Mouse (Mus musculus): ENCODE results near the gene Etnk2. TPM values are rescaled to one million over a fixed set of nuclear protein-coding genes. Genes with fewer than 3 reads are reported as not detected.
A peak's percentile ranks its signal among the peaks of the same experiment; 100 is the strongest.

Gene Etnk2
- polyA plus RNA-seq, 1 experiment from 2014 or later: 3.7 TPM

DNA sequence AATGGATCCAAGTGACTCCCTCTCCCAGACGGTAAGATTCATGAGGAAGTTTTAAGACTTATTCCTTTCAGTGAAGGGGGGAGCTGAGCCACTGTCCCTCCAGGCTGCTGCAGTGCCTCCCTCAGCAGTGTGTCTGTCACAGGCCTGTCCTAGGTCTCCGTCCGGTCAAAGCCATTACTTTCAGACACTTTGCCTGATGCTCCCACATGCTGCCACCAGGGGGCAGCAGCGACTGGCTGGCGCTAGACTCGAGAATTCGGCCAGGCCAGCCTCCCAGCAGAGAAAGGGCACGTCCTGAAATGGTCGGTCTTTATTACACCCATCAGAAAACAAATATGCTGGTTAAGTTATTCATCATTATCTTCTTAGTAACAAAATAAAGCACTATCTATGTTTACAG, 18.6 kb downstream of the Etnk2 start:
- Histone ChIP-seq H3K27ac (ENCODE audit: low read depth) (no peak overlapping the region), H3K4me2 (ENCODE audit: low read length) (no peak overlapping the region), H3K27me3 (replicated peaks; ENCODE audit: control insufficient read depth, insufficient read depth, low read length) (no peaks in the 10 kb centered on the region), H3K4me3 (ENCODE audit: low read depth, low read length) (no peak overlapping the region), H3K9me3 (ENCODE audit: control insufficient read depth, low read length) (no peaks in the 10 kb centered on the region), H3K36me3 (ENCODE audit: control insufficient read depth, insufficient read depth, low read length) (peaks cover 36% of the 10 kb centered on the region), H3K4me1 (replicated peaks; ENCODE audit: control insufficient read depth, insufficient read depth, low read length) (no peaks in the 10 kb centered on the region; the same call in 1 of the 2 replicates), H3K9ac (ENCODE audit: low read length) (no peak overlapping the region)
- ATAC-seq (replicated peaks; ENCODE audit: low FRiP score, low TSS enrichment, low read depth): peak; percentile 20; the same call in 1 of the 2 replicates
- DNase-seq (ENCODE audit: low spot score): peak; percentile 88
- WGBS: 9% methylated on average over 9 of the region's 9 CpGs

DNA sequence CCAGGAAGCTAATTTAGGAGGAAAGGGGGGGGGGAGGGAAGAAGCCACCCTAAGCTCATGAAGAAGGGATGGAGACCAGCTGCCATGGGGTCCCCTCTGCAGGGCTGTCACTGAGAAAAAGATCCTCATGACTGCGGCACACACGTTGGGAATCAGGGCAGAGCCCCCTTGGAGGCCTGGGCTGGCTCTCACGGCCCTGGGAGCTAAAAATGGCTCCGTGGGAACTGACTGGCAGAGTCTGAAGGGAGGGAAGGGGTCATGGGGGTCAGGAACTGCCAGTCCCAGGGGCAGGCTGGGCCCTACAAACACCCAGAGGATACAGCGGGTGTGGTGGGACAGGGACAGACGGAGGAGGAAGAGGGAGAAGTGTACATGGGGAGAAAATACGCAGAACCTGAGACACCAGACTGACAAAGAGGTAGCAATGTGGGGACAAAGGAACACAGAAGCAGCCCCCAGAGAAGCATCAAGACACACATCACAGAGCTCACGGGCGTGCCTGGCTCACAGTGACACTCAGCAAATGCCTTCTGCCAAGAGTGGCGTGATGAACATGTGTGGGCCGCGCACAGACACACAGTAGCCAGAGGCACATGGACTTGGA, 19.3 kb downstream of the Etnk2 start:
- no peak for DNase-seq (ENCODE audit: low spot score)
- Histone ChIP-seq H3K9ac (ENCODE audit: low read length) (no peak overlapping the region), H3K4me2 (ENCODE audit: low read length) (no peak overlapping the region)

DNA sequence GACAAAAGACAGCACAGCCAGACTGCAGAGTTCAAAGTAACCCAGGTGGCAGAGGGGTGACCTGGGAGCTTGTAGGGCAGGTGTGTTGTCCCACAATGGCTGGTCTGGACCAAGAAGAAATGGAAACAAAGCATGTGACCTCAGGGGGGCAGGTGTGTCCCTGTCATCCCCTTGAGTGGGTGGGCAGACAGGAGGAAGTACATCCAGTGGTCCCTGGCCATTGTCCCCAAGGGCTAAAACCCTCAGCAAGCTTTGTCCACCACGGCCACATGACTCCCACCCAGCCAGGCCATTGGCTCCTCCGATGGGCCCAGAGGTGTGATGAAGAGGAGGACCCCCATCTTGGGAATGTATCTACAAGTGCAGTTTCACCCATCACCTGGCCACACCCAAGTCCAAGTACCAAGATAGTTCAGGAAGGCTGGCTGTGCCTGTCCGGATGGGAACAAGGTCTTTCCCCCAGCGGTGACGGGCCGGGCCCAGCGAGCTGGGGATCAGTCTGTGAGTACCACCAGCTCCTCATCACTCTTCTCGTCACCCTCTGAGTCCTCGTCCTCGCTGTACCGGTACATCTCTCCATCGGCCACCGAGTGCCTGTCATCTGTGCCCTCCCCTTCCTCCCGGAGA, 19.9 kb downstream of the Etnk2 start:
- no peak for ATAC-seq (replicated peaks; ENCODE audit: low FRiP score, low TSS enrichment, low read depth)
- Histone ChIP-seq H3K27me3 (replicated peaks; ENCODE audit: control insufficient read depth, insufficient read depth, low read length) (no peaks in the 10 kb centered on the region), H3K4me3 (ENCODE audit: low read depth, low read length) (no peak overlapping the region), H3K9me3 (ENCODE audit: control insufficient read depth, low read length) (no peaks in the 10 kb centered on the region), H3K9ac (ENCODE audit: low read length) (no peak overlapping the region), H3K4me1 (replicated peaks; ENCODE audit: control insufficient read depth, insufficient read depth, low read length) (no peaks in the 10 kb centered on the region; the same call in 1 of the 2 replicates), H3K36me3 (ENCODE audit: control insufficient read depth, insufficient read depth, low read length) (peaks cover 42% of the 10 kb centered on the region), H3K27ac (ENCODE audit: low read depth) (no peak overlapping the region), H3K4me2 (ENCODE audit: low read length) (no peak overlapping the region)
- no peak for DNase-seq (ENCODE audit: low spot score)
- whole genome bisulfite sequencing: 91% methylated on average over 14 of the region's 14 CpGs

More for the DNA sequence above, 19.3 kb downstream of the Etnk2 start:
- no peaks in the 10 kb centered on the region for H3K9me3 ChIP-seq (ENCODE audit: control insufficient read depth, low read length)
- H3K36me3 ChIP-seq (ENCODE audit: control insufficient read depth, insufficient read depth, low read length): peaks cover 40% of the 10 kb centered on the region
- no peaks in the 10 kb centered on the region; the same call in 1 of the 2 replicates for H3K4me1 ChIP-seq (replicated peaks; ENCODE audit: control insufficient read depth, insufficient read depth, low read length)
- ATAC-seq (replicated peaks; ENCODE audit: low FRiP score, low TSS enrichment, low read depth): no peak
- no peaks in the 10 kb centered on the region for H3K27me3 ChIP-seq (replicated peaks; ENCODE audit: control insufficient read depth, insufficient read depth, low read length)
- no peak overlapping the region for H3K4me3 ChIP-seq (ENCODE audit: low read depth, low read length)
- WGBS: 62% methylated on average over 12 of the region's 12 CpGs
- H3K27ac ChIP-seq (ENCODE audit: low read depth): no peak overlapping the region

DNA sequence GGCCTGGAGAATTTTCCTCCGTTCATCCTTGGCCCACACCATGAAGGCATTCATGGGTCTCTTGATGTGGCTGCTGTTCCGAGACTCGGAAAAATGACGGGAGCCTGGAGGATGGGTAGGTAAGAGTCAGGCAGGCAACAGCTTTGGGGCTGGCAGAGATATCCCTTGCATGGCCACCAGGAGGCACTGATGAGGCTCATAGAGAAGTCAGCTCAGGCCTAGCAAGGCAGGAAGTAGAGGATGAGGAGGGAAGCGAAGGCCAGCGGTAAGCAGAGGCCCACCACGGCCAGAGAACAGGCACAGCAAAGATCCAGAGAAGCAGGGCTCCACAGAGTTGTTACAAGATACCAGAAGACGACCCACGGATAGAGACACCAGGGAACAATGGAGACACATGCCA, 22.1 kb downstream of the Etnk2 start:
- H3K4me1 ChIP-seq (replicated peaks; ENCODE audit: control insufficient read depth, insufficient read depth, low read length): no peaks in the 10 kb centered on the region
- H3K9ac ChIP-seq (ENCODE audit: low read length): no peak overlapping the region
- H3K4me2 ChIP-seq (ENCODE audit: low read length): no peak overlapping the region
- H3K4me3 ChIP-seq (ENCODE audit: low read depth, low read length): no peak overlapping the region
- H3K27ac ChIP-seq (ENCODE audit: low read depth): no peak overlapping the region
- peak; percentile 20 for ATAC-seq (replicated peaks; ENCODE audit: low FRiP score, low TSS enrichment, low read depth)
- WGBS: 44% methylated on average over 9 of the region's 9 CpGs
- peak; percentile 86 for DNase-seq (ENCODE audit: low spot score)
- no peaks in the 10 kb centered on the region for H3K9me3 ChIP-seq (ENCODE audit: control insufficient read depth, low read length)
- H3K36me3 ChIP-seq (ENCODE audit: control insufficient read depth, insufficient read depth, low read length): peaks cover 63% of the 10 kb centered on the region
- no peaks in the 10 kb centered on the region for H3K27me3 ChIP-seq (replicated peaks; ENCODE audit: control insufficient read depth, insufficient read depth, low read length)

DNA sequence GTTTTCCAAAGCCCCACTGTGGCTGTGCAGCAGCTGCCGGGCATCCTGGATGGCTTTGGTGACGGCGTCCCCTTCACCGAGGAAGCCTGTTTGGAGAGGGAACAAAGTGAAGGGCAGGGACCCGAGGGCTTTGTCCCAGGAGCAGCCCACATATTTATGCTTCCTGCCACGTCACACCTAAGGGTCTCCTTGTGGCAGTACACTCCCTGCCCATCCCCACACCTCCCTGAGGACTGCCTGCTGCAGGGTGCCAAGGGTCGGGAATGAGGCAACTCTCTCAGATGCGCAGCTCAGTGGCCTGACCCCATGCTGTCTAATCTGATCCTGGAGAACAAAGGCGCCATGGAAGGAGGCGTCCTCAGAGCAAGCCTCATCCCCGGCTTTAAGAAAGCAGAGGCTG, 22.8 kb downstream of the Etnk2 start:
- no peaks in the 10 kb centered on the region for H3K27me3 ChIP-seq (replicated peaks; ENCODE audit: control insufficient read depth, insufficient read depth, low read length)
- H3K9me3 ChIP-seq (ENCODE audit: control insufficient read depth, low read length): no peaks in the 10 kb centered on the region
- peaks cover 70% of the 10 kb centered on the region for H3K36me3 ChIP-seq (ENCODE audit: control insufficient read depth, insufficient read depth, low read length)
- H3K4me2 ChIP-seq (ENCODE audit: low read length): no peak overlapping the region
- H3K4me1 ChIP-seq (replicated peaks; ENCODE audit: control insufficient read depth, insufficient read depth, low read length): no peaks in the 10 kb centered on the region
- WGBS: 77% methylated on average over 11 of the region's 11 CpGs
- no peak overlapping the region for H3K9ac ChIP-seq (ENCODE audit: low read length)
- H3K27ac ChIP-seq (ENCODE audit: low read depth): no peak overlapping the region
- DNase-seq (ENCODE audit: low spot score): no peak
- H3K4me3 ChIP-seq (ENCODE audit: low read depth, low read length): no peak overlapping the region
- no peak for ATAC-seq (replicated peaks; ENCODE audit: low FRiP score, low TSS enrichment, low read depth)

DNA sequence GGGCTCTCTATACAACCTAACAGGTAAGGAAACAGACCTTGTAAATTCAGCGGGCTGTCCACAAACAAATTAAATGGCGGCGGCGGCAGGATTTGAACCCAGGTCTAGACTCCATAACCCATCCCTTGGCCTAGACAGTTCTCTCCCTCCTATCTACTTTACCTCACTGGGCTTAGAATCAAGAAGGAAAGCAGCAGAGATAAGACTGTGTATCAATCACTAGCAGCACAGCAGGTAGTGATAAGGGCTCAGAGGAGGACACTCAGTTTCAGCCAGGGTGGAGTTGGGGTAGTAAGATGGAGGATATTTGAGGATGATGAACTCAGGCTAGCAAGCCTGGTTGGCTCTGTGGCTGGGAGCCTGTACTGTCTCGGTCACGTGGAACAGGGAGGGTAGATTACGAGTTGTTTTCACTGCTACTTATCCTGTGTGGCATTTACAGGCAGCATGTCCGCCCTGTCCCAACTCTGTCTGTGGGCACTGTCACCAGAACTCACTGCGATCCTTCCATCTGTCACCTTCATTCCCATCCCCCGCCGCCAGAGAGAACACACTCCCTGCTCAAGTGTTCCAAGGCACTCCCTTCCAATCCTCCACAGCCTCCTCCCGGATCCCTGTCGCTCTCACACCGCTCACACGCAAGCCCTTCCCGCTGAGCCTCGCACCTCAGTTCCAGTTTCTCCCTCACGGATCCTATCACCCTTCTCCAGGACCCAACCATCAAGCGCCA, 24.3 kb downstream of the Etnk2 start:
- peaks cover 85% of the 10 kb centered on the region for H3K36me3 ChIP-seq (ENCODE audit: control insufficient read depth, insufficient read depth, low read length)
- 67% methylated on average over 19 of the region's 19 CpGs for WGBS

DNA sequence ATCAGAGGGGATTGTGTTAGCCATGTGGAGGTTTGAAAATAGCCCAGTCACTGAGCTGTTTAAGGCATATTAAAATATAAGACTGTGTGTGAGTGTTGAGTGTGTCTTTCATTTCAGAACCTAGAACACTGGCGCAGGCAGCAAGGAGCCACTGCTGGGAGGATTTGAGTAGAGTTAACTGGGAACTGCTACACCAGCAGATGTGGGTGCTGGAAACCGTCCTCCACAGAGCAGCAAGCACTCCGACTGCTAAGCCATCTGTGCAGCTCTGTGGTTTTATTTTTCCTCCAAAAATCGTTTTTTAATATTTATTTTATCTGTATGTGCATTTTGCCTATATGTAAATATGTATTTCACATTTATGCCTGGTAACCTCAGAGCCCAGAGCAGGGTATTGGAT, 31.3 kb downstream of the Etnk2 start:
- WGBS: 69% methylated on average over 4 of the region's 4 CpGs
- H3K9me3 ChIP-seq (ENCODE audit: control insufficient read depth, low read length): peaks cover 6% of the 10 kb centered on the region; the same call in 1 of the 2 replicates
- H3K36me3 ChIP-seq (ENCODE audit: control insufficient read depth, insufficient read depth, low read length): peaks cover 33% of the 10 kb centered on the region
- no peak for DNase-seq (ENCODE audit: low spot score)
- H3K4me1 ChIP-seq (replicated peaks; ENCODE audit: control insufficient read depth, insufficient read depth, low read length): peaks cover 10% of the 10 kb centered on the region; the same call in 1 of the 2 replicates
- no peak overlapping the region for H3K4me2 ChIP-seq (ENCODE audit: low read length)
- H3K9ac ChIP-seq (ENCODE audit: low read length): no peak overlapping the region
- ATAC-seq (replicated peaks; ENCODE audit: low FRiP score, low TSS enrichment, low read depth): no peak
- H3K27ac ChIP-seq (ENCODE audit: low read depth): no peak overlapping the region
- no peak overlapping the region for H3K4me3 ChIP-seq (ENCODE audit: low read depth, low read length)
- no peaks in the 10 kb centered on the region for H3K27me3 ChIP-seq (replicated peaks; ENCODE audit: control insufficient read depth, insufficient read depth, low read length)

More for the DNA sequence above, 24.3 kb downstream of the Etnk2 start:
- DNase-seq (ENCODE audit: low spot score): no peak
- no peak for ATAC-seq (replicated peaks; ENCODE audit: low FRiP score, low TSS enrichment, low read depth)
- Histone ChIP-seq H3K4me2 (ENCODE audit: low read length) (no peak overlapping the region), H3K27me3 (replicated peaks; ENCODE audit: control insufficient read depth, insufficient read depth, low read length) (no peaks in the 10 kb centered on the region), H3K4me3 (ENCODE audit: low read depth, low read length) (no peak overlapping the region), H3K4me1 (replicated peaks; ENCODE audit: control insufficient read depth, insufficient read depth, low read length) (no peaks in the 10 kb centered on the region), H3K9me3 (ENCODE audit: control insufficient read depth, low read length) (peaks cover 6% of the 10 kb centered on the region; the same call in 1 of the 2 replicates), H3K27ac (ENCODE audit: low read depth) (no peak overlapping the region), H3K9ac (ENCODE audit: low read length) (no peak overlapping the region)

DNA sequence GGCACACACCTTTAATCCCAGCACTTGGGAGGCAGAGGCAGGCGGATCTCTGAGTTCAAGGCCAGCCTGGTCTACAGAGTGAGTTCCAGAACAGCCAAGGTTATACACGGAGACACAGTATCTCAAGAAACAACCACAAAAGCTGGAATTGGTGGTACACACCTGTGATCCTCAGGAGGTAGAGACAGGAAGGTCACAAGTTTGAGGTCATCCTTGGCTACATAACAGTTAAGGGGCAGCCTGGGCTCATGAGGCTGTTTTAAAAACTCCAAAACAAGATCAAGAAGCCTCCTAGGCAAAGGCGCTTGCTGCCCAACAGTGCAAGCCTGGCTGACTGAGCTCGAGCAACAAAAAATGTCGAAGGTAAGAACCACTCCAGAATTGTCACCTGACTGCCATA, 33.3 kb downstream of the Etnk2 start:
- DNase-seq (ENCODE audit: low spot score) (no peak), ATAC-seq (replicated peaks; ENCODE audit: low FRiP score, low TSS enrichment, low read depth) (no peak)
- Histone ChIP-seq H3K4me2 (ENCODE audit: low read length) (no peak overlapping the region), H3K27ac (ENCODE audit: low read depth) (no peak overlapping the region), H3K9ac (ENCODE audit: low read length) (no peak overlapping the region), H3K4me1 (replicated peaks; ENCODE audit: control insufficient read depth, insufficient read depth, low read length) (peaks cover 10% of the 10 kb centered on the region; the same call in 1 of the 2 replicates), H3K9me3 (ENCODE audit: control insufficient read depth, low read length) (peaks cover 2% of the 10 kb centered on the region; the same call in 1 of the 2 replicates), H3K4me3 (ENCODE audit: low read depth, low read length) (no peak overlapping the region), H3K27me3 (replicated peaks; ENCODE audit: control insufficient read depth, insufficient read depth, low read length) (no peaks in the 10 kb centered on the region), H3K36me3 (ENCODE audit: control insufficient read depth, insufficient read depth, low read length) (peaks cover 13% of the 10 kb centered on the region)
- WGBS: 90% methylated on average over 5 of the region's 5 CpGs

Measured in intestine, embryonic 14.5 days (tissue).